8 mouse cellular contexts compared by ENCODE assay signal in the genomic region with DNA sequence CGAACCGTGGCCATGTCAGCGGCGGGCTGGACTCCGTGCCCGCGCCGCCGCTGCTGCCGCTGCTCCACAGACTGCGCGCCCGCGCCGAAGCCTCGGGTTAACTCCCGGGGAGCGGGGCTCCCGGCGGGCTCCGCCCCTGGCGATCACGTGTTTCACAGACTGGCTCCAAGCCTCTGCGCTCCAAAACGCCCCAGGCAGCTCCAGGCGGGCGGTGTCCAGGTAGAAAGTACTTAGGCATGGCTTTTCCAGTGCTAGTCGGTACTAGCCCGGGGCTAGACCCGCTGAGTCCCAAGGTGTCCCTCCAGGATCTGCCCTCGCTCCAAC. TPM values are rescaled to one million over a fixed set of nuclear protein-coding genes. Genes with fewer than 3 reads are reported as not detected.
DNase-seq lines count a peak whose midpoint lies in the region; ATAC-seq and TF ChIP-seq lines count a peak whose summit lies in the region.

A gene (minus strand): TSS at position 138 of the 324 bp plus-strand sequence.

- peak; percentile 33 for DNase-seq in CD4-positive helper T cell, adult 2 months (ENCODE audit: low read depth, low spot score)
- DNase-seq in brain, embryonic 14.5 days (ENCODE audit: low read depth): peak; percentile 84
- peak; percentile 34 for DNase-seq in fibroblast of lung, adult 2 months (ENCODE audit: low read depth)
- peak; percentile 96 for DNase-seq in kidney, postnatal 10 days
- DNase-seq in liver, embryonic 11.5 days (ENCODE audit: low spot score): peak; percentile 86
- peak; percentile 84 to 92 for DNase-seq in spleen, postnatal 4 days (ENCODE audit: low spot score in 2 of 2)

- no peak within 1 kb of the TSS for H3K27ac ChIP-seq in heart, embryonic 13.5 days (replicated peaks)
- H3K27ac ChIP-seq in liver, embryonic 11.5 days (ENCODE audit: low read depth, low read length): no peak within 1 kb of the TSS

- peak within 1 kb of the TSS; percentile 76 for H3K4me3 ChIP-seq in heart, embryonic 13.5 days
- H3K4me3 ChIP-seq in liver, embryonic 11.5 days (ENCODE audit: low read depth, low read length): peak within 1 kb of the TSS; percentile 70
- H3K4me3 ChIP-seq in myocyte: peak within 1 kb of the TSS; percentile 38

- under 1% methylated on average over 31 of the region's 31 CpGs for WGBS in heart, embryonic 13.5 days
- WGBS in liver, embryonic 11.5 days: under 1% methylated on average over 30 of the region's 31 CpGs

- no peaks in the 10 kb centered on the region for H3K9me3 ChIP-seq in heart, embryonic 13.5 days
- H3K9me3 ChIP-seq in liver, embryonic 11.5 days (ENCODE audit: control insufficient read depth, low read length): no peaks in the 10 kb centered on the region

- H3K4me1 ChIP-seq in heart, embryonic 13.5 days: peaks cover 17% of the 10 kb centered on the region
- H3K4me1 ChIP-seq in liver, embryonic 11.5 days (replicated peaks; ENCODE audit: control insufficient read depth, insufficient read depth, low read length): no peaks in the 10 kb centered on the region

- H3ac ChIP-seq in myocyte (ENCODE audit: control insufficient read depth, insufficient read length): peak within 1 kb of the TSS; percentile 61

- peak within 1 kb of the TSS; percentile 94 for H3K4me2 ChIP-seq in heart, embryonic 13.5 days
- H3K4me2 ChIP-seq in liver, embryonic 11.5 days: peak within 1 kb of the TSS; percentile 92
- H3K4me2 ChIP-seq in myocyte (ENCODE audit: low read depth): peak within 1 kb of the TSS; percentile 64

- TF ChIP-seq POLR2A in brain, embryonic 14.5 days (IDR thresholded peaks at IDR 0.05; ENCODE audit: borderline replicate concordance, extremely low read depth, insufficient read depth, insufficient read length, poor library complexity, severe bottlenecking): 0 out of 2 replicates have a peak, but pooled peaks have one; percentile 24
- TF ChIP-seq POLR2A in myocyte (IDR thresholded peaks at IDR 0.05; ENCODE audit: insufficient read length, low read depth): peak; percentile 87

- peak; percentile 86 for ATAC-seq in heart, embryonic 13.5 days (ENCODE audit: extremely low read depth, insufficient number of reproducible peaks, low FRiP score, low TSS enrichment)
- ATAC-seq in liver, embryonic 11.5 days (replicated peaks; ENCODE audit: low FRiP score): peak; percentile 90

- H3K9ac ChIP-seq in heart, embryonic 13.5 days: peak within 1 kb of the TSS; percentile 86
- peak within 1 kb of the TSS; percentile 66 for H3K9ac ChIP-seq in liver, embryonic 11.5 days (ENCODE audit: low read depth, low read length)

- no peak for TF ChIP-seq CTCF in brain, embryonic 14.5 days (IDR thresholded peaks at IDR 0.05; ENCODE audit: borderline replicate concordance, extremely low read depth, insufficient read depth, insufficient read length)

- no peaks in the 10 kb centered on the region for H3K36me3 ChIP-seq in heart, embryonic 13.5 days
- no peaks in the 10 kb centered on the region for H3K36me3 ChIP-seq in liver, embryonic 11.5 days (ENCODE audit: control insufficient read depth, insufficient read depth, low read length)
- H3K36me3 ChIP-seq in myocyte (ENCODE audit: control insufficient read depth, insufficient read depth): no peaks in the 10 kb centered on the region

- H3K27me3 ChIP-seq in heart, embryonic 13.5 days (replicated peaks): peaks cover 14% of the 10 kb centered on the region; the same call in 1 of the 2 replicates
- H3K27me3 ChIP-seq in liver, embryonic 11.5 days (replicated peaks; ENCODE audit: control insufficient read depth, insufficient read depth, low read length): peaks cover 20% of the 10 kb centered on the region
- H3K27me3 ChIP-seq in myocyte (ENCODE audit: control insufficient read depth, insufficient read depth, insufficient read length): no peaks in the 10 kb centered on the region

- no peaks in the 10 kb centered on the region for H3K79me2 ChIP-seq in myocyte (ENCODE audit: control insufficient read depth, insufficient read depth)

TF ChIP-seq in myocyte, 11 proteins besides CTCF, POLR2A, EP300 and RAD21:
- TF ChIP-seq E2F4 (IDR thresholded peaks at IDR 0.05; ENCODE audit: insufficient read depth) (no peak), CEBPB (IDR thresholded peaks at IDR 0.05; ENCODE audit: insufficient read depth, poor library complexity, severe bottlenecking) (no peak), MYOD1 (IDR thresholded peaks at IDR 0.05; ENCODE audit: control insufficient read depth in 1 of 3, insufficient read length in 2 of 3, low read depth in 2 of 3) (no peak), POLR2AphosphoS2 (IDR thresholded peaks at IDR 0.05; ENCODE audit: insufficient read length, low read depth) (peak; percentile 85), USF1 (IDR thresholded peaks at IDR 0.05; ENCODE audit: low read depth) (peak; percentile 64), REST (IDR thresholded peaks at IDR 0.05; ENCODE audit: insufficient read depth, insufficient read length) (no peak)

RNA-seq across cellular contexts. Expression of the gene that starts here (rescaled TPM):
- 1.6 and 2.2 TPM in 2 replicates for polyA plus RNA-seq in brain, embryonic 14.5 days (2012; rRNA removed)
- 3.3 and 4.6 TPM in 2 replicates for polyA plus RNA-seq in heart, embryonic 13.5 days (2015; fragmentation: Nextera tagmentation; extraction: Ambion mirVana)
- polyA plus RNA-seq in liver, embryonic 11.5 days (2014; fragmentation: Nextera tagmentation; extraction: Ambion mirVana): 10.3 and 12.3 TPM in 2 replicates
- polyA plus RNA-seq in myocyte (2012; fragmentation: generic; extraction: Trizol): 4.3 TPM

Comparison
In these comparisons a context has a peak if more than half of its experiments do, and no peak if none do; other contexts are left out.
1. DNase-seq: peak in every context shown above with its lines; median percentile 96 in kidney, postnatal 10 days; 88 in spleen, postnatal 4 days; 86 in liver, embryonic 11.5 days; 84 in brain, embryonic 14.5 days; 34 in fibroblast of lung, adult 2 months; 33 in CD4-positive helper T cell, adult 2 months.